ENCODE assay signal across 10 mouse cellular contexts in genomic region chr9:115471582-115471981, GRCm38 (mm10).
"Had no signal": no experiment of that assay in that cellular context is flagged by ENCODE, and none has a peak within 500 bp of the region (broad histone marks: within the 10 kb centered on the region; RNA-seq: fewer than 3 reads in every experiment).

No protein-coding gene starts in this region.

- DNase-seq: kidney, adult 8-10 months; kidney, postnatal 25 days; layer of hippocampus, adult 9-11 months; left cerebral cortex, postnatal 4 days; lung, adult 2 months; lung, postnatal 4 days; right cerebral cortex, postnatal 14 days had no signal

- H3K36me3 ChIP-seq: limb, embryonic 13.5 days had no signal

- H3K4me3 ChIP-seq: limb, embryonic 13.5 days had no signal

- H3K27ac ChIP-seq: limb, embryonic 13.5 days; liver, embryonic 14.5 days; stomach, postnatal 0 days had no signal

- H3K27me3 ChIP-seq: limb, embryonic 13.5 days had no signal
